Mouse (Mus musculus) lung, embryonic 15.5 days (tissue): ENCODE measurements around the gene Msi2. TPM values are rescaled to one million over a fixed set of nuclear protein-coding genes. Genes with fewer than 3 reads are reported as not detected.

Experiments used
- ATAC-seq: fragments of 200-750 bp; cut with Nextera tagmentation; 2 replicates; pipeline ENCODE4 v1.8.0; 2017; ENCODE audit warnings: moderate number of reproducible peaks, borderline replicate concordance; ENCODE audit not compliant: low FRiP score, low TSS enrichment; ENCODE audit errors: extremely low read depth
- H3K27ac ChIP-seq: fragments of 300-500 bp; sonication (generic); 2 replicates; pipeline ENCODE4 v1.5.1; 2015; ENCODE audit warnings: moderate library complexity, mild to moderate bottlenecking, inconsistent platforms
- H3K27me3 ChIP-seq: fragments of 300-500 bp; sonication (generic); 2 replicates; pipeline ENCODE4 v1.6.1; 2015; ENCODE audit warnings: inconsistent platforms
- H3K36me3 ChIP-seq: fragments of 300-500 bp; sonication (generic); 2 replicates; pipeline ENCODE4 v1.6.1; 2015; ENCODE audit warnings: inconsistent platforms
- H3K4me1 ChIP-seq: fragments of 300-500 bp; sonication (generic); 2 replicates; pipeline ENCODE4 v1.6.1; 2015; ENCODE audit warnings: inconsistent platforms
- H3K4me2 ChIP-seq: fragments of 300-500 bp; sonication (generic); 2 replicates; pipeline ENCODE4 v1.6.1; 2015; ENCODE audit warnings: inconsistent platforms, mild to moderate bottlenecking, moderate library complexity
- H3K4me3 ChIP-seq: fragments of 300-500 bp; sonication (generic); 2 replicates; pipeline ENCODE4 v1.5.1; 2015; ENCODE audit warnings: mild to moderate bottlenecking, inconsistent platforms
- H3K9ac ChIP-seq: fragments of 300-500 bp; sonication (generic); 2 replicates; pipeline ENCODE4 v1.6.1; 2015; ENCODE audit warnings: inconsistent platforms
- H3K9me3 ChIP-seq: fragments of 300-500 bp; sonication (generic); 2 replicates; pipeline ENCODE4 v1.6.1; 2016; ENCODE audit warnings: inconsistent platforms
- WGBS: fragments of 180-500 bp; shearing (Covaris S2); methylation state at CpG from one replicate; pipeline ENCODE4 v1.1.7; 2015; 5-methylcytosine and 5-hydroxymethylcytosine counted together
- polyA plus RNA-seq: library from polyadenylated mRNA; unstranded; fragments of >200 nt; fragmentation: Nextera tagmentation; extraction: Ambion mirVana; gene quantifications from 2 replicates; pipeline ENCODE4 v1.2.1, GENCODE M21; 2015

The Msi2 gene
- polyA plus RNA-seq, 1 experiment from 2014 or later = 13.8 TPM

DNA sequence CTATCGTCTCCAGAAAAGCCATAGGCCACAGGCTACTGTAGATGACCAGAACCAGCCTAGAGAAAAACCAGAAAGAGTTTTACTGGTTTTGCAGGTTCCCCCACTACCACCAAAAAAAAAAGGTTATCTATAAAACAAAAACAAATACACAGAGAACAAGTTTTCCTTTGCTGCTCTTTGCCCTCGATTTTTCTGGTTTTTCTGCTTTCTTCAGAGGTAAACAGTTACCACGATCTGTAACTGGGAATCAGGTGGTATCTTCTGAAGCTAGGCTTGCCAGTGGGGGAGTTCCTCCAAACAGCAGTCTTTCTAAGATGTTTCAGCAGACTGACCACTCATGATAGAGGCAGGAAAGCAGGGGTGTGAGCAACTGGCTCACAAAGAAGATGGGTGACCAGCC is 89.6 kb downstream of the Msi2 start:
- Histone ChIP-seq H3K9ac (no peak overlapping the region), H3K4me3 (no peak overlapping the region), H3K9me3 (no peaks in the 10 kb centered on the region), H3K27ac (no peak overlapping the region; the same call in 1 of the 2 replicates), H3K4me1 (peaks cover 42% of the 10 kb centered on the region), H3K36me3 (no peaks in the 10 kb centered on the region), H3K27me3 (no peaks in the 10 kb centered on the region), H3K4me2 (no peak overlapping the region)
- 41% methylated on average over 3 of the region's 3 CpGs for WGBS
- no peak for ATAC-seq

GRCm38 (mm10) chr11:88627327-88627726 is 91.0 kb downstream of the Msi2 start:
- peaks cover 53% of the 10 kb centered on the region for H3K4me1 ChIP-seq
- WGBS = 38% methylated on average over 7 of the region's 7 CpGs

DNA sequence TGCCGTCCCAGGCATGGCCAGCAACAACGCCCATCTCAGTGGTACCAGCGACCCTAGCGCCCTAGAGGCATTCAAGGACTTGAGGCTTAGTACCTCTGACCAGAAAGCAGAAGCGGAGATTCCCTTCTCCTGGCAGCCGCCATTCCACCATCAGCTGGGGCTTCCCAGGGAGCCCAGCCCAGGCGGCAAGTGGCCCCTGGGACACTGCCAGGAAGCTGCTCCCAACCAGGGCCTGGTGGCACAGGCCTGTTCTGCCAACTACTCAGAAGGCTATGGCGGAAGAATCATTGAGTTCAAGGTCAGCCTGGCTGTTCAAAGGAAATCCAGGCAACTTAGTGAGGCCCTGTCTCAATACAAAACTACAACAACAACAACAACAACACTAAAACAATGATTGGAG is 91.7 kb downstream of the Msi2 start:
- Histone ChIP-seq H3K4me1 (peaks cover 61% of the 10 kb centered on the region), H3K36me3 (no peaks in the 10 kb centered on the region), H3K4me2 (no peak overlapping the region), H3K9me3 (no peaks in the 10 kb centered on the region), H3K4me3 (no peak overlapping the region), H3K9ac (no peak overlapping the region), H3K27ac (no peak overlapping the region), H3K27me3 (no peaks in the 10 kb centered on the region)
- ATAC-seq = no peak
- 74% methylated on average over 8 of the region's 8 CpGs for WGBS

More at GRCm38 (mm10) chr11:88627327-88627726, 91.0 kb downstream of the Msi2 start:
- Histone ChIP-seq H3K27me3 (no peaks in the 10 kb centered on the region), H3K4me2 (no peak overlapping the region), H3K4me3 (no peak overlapping the region), H3K9ac (no peak overlapping the region), H3K36me3 (no peaks in the 10 kb centered on the region), H3K27ac (no peak overlapping the region), H3K9me3 (no peaks in the 10 kb centered on the region)
- no peak for ATAC-seq

DNA sequence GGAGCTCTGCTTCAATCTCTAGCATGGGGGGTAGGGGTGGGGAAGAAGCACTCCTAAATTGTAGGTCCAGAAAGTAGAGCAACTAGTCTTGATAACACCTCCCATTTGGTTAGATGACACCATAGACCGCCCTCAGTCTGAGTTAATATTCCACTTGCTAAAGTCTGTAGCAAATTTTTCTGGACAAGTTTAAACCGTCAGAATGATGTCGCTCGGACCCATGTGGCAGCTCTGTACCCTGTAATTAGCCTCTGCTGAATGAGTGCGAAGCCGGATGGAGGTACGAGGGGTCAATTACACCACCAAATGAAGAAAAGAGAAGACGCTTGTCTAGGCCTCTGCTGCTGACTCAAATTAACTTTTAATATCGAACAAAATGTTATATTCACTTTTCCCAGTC is 92.3 kb downstream of the Msi2 start:
- Histone ChIP-seq H3K4me2 (no peak overlapping the region), H3K9ac (no peak overlapping the region), H3K4me1 (peaks cover 66% of the 10 kb centered on the region), H3K9me3 (no peaks in the 10 kb centered on the region), H3K4me3 (no peak overlapping the region), H3K27me3 (no peaks in the 10 kb centered on the region), H3K36me3 (no peaks in the 10 kb centered on the region), H3K27ac (no peak overlapping the region)
- ATAC-seq = no peak
- WGBS = 88% methylated on average over 9 of the region's 9 CpGs

DNA sequence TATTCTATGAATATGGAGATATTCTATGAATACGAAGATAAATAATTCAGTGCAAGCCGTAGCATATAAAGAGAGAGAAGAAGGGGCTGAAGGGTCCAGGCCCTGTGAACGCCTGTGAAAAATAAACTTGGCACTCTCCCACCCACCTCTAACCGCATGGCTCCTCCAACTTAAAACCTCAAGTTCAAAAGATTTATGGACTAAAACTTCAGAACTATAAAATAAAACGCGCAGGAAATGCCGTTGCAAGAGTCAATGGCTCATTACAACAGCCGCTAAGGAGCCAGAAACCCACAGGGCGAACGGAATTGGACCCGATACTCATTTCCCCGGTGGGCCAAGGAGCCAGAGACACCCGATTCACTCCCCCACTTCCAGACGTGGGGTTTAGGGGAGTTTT is 93.2 kb downstream of the Msi2 start:
- Histone ChIP-seq H3K9ac (no peak overlapping the region), H3K4me1 (peaks cover 74% of the 10 kb centered on the region), H3K27ac (no peak overlapping the region)

GRCm38 (mm10) chr11:88624627-88625026 is 93.7 kb downstream of the Msi2 start:
- Histone ChIP-seq H3K9ac (no peak overlapping the region), H3K4me2 (no peak overlapping the region), H3K9me3 (no peaks in the 10 kb centered on the region), H3K36me3 (no peaks in the 10 kb centered on the region), H3K27ac (no peak overlapping the region), H3K4me1 (peaks cover 76% of the 10 kb centered on the region), H3K4me3 (no peak overlapping the region), H3K27me3 (no peaks in the 10 kb centered on the region)
- no peak for ATAC-seq
- 81% methylated on average over 6 of the region's 6 CpGs for WGBS

More for the DNA sequence above, 93.2 kb downstream of the Msi2 start:
- 68% methylated on average over 14 of the region's 14 CpGs for WGBS
- Histone ChIP-seq H3K36me3 (no peaks in the 10 kb centered on the region), H3K4me3 (no peak overlapping the region), H3K27me3 (no peaks in the 10 kb centered on the region), H3K9me3 (no peaks in the 10 kb centered on the region), H3K4me2 (no peak overlapping the region)
- no peak for ATAC-seq

- H3K4me3 ChIP-seq = no peak overlapping the region
- no peaks in the 10 kb centered on the region for H3K27me3 ChIP-seq
- H3K36me3 ChIP-seq = no peaks in the 10 kb centered on the region
- 62% methylated on average over 6 of the region's 6 CpGs for WGBS
- no peak for ATAC-seq
- H3K9me3 ChIP-seq = no peaks in the 10 kb centered on the region
- H3K4me2 ChIP-seq = no peak overlapping the region
- H3K4me1 ChIP-seq = peaks cover 76% of the 10 kb centered on the region
- no peak overlapping the region for H3K9ac ChIP-seq
- H3K27ac ChIP-seq = peak overlapping the region; percentile 69; the same call in 1 of the 2 replicates
Observed at GRCm38 (mm10) chr11:88623671-88624070, 94.6 kb downstream of the Msi2 start.

- no peak for ATAC-seq
- Histone ChIP-seq H3K4me1 (peaks cover 81% of the 10 kb centered on the region), H3K27ac (peak overlapping the region; percentile 71), H3K36me3 (no peaks in the 10 kb centered on the region), H3K9ac (no peak overlapping the region), H3K4me3 (no peak overlapping the region), H3K9me3 (no peaks in the 10 kb centered on the region), H3K4me2 (no peak overlapping the region), H3K27me3 (no peaks in the 10 kb centered on the region)
- WGBS = 27% methylated on average over 6 of the region's 6 CpGs
Observed at GRCm38 (mm10) chr11:88622496-88622895, 95.8 kb downstream of the Msi2 start.

GRCm38 (mm10) chr11:88621789-88622188 is 96.5 kb downstream of the Msi2 start:
- 66% methylated on average over 4 of the region's 4 CpGs for WGBS
- no peak overlapping the region for H3K4me2 ChIP-seq
- H3K27me3 ChIP-seq = no peaks in the 10 kb centered on the region
- H3K4me1 ChIP-seq = peaks cover 81% of the 10 kb centered on the region
- peak overlapping the region; percentile 71 for H3K27ac ChIP-seq
- no peak overlapping the region for H3K4me3 ChIP-seq
- no peak overlapping the region for H3K9ac ChIP-seq
- H3K36me3 ChIP-seq = no peaks in the 10 kb centered on the region
- no peaks in the 10 kb centered on the region for H3K9me3 ChIP-seq
- no peak for ATAC-seq

GRCm38 (mm10) chr11:88620158-88620973 is 97.9 kb downstream of the Msi2 start:
- ATAC-seq = peak; percentile 55; the same call in 1 of the 2 replicates
- H3K9me3 ChIP-seq = no peaks in the 10 kb centered on the region
- no peaks in the 10 kb centered on the region for H3K27me3 ChIP-seq
- no peak overlapping the region for H3K4me3 ChIP-seq
- H3K27ac ChIP-seq = peak overlapping the region; percentile 34
- no peaks in the 10 kb centered on the region for H3K36me3 ChIP-seq
- peaks cover 72% of the 10 kb centered on the region for H3K4me1 ChIP-seq
- 12% methylated on average over 15 of the region's 15 CpGs for WGBS
- peak overlapping the region; percentile 25 for H3K4me2 ChIP-seq
- no peak overlapping the region for H3K9ac ChIP-seq

DNA sequence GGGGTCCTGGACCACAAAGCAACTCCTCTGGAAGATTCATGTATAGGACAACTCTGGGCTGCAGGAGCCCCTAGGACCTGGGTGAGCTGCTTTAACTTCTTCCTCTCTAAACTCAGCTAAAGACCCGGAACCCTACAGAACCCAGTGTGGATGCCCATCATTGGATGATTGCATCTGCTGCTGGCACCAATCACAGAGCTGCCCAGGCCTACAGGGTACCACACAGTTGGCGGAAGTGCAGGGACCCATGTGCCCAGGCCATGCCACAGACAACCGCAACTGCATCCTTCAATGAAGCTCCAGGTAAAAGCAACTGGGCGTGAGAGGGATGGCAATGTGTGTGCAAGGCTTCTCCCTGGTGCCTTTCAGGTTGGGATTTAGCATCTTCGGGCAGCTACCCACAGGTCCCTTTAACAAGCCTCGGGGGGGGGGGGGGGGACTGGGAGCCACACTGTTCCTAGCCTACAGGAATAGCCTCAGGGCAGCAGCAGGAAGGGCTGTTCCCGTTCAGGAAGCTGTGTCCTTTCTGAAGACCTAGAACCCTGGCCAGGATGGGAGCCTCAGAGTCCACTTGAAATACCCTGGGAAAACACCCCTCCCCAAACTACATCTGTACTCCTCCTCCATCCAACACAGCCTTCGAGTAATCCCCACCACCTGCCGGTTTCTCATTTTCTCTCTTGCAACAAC is 98.7 kb downstream of the Msi2 start:
- no peak overlapping the region for H3K4me3 ChIP-seq
- peak overlapping the region; percentile 34 for H3K27ac ChIP-seq
- H3K4me2 ChIP-seq = peak overlapping the region; percentile 25
- no peaks in the 10 kb centered on the region for H3K36me3 ChIP-seq
- peaks cover 79% of the 10 kb centered on the region for H3K4me1 ChIP-seq
- no peak for ATAC-seq
- no peaks in the 10 kb centered on the region for H3K27me3 ChIP-seq
- H3K9ac ChIP-seq = no peak overlapping the region
- no peaks in the 10 kb centered on the region for H3K9me3 ChIP-seq
- WGBS = 53% methylated on average over 9 of the region's 9 CpGs

DNA sequence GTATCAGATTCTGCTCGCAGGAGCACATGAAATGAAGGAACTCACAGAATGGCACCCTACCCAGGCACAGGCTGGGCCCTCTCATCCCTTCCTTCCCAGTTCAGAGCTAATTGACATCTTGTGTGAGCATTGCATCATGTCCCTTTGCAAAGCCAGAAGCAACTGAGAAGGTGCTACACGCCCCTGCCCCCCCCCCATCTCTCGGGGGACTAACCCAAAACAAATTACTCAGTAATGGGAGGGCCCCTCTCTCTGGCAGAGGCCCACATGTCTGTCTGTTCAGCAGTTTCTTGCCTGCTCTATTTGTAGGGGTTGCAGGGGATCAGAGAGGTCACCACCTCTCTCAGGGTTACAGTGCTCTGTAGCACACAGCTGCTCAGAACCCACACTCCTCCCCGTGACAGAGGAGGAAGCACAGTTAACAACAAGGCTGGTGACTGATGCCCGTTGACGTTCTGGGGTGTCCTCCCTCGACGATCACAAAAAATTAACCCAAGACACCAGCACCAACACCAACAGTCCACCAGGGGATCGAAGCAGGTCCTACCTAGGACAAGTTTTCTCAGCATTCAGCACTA is 99.5 kb downstream of the Msi2 start:
- Histone ChIP-seq H3K4me1 (peaks cover 84% of the 10 kb centered on the region), H3K36me3 (no peaks in the 10 kb centered on the region), H3K27me3 (no peaks in the 10 kb centered on the region), H3K9ac (no peak overlapping the region), H3K9me3 (no peaks in the 10 kb centered on the region), H3K4me2 (no peak overlapping the region), H3K4me3 (no peak overlapping the region), H3K27ac (peak overlapping the region; percentile 56)
- ATAC-seq = peak; percentile 52; the same call in 1 of the 2 replicates
- 33% methylated on average over 9 of the region's 9 CpGs for WGBS
